Comparison of ENCODE assay signal across 8 mouse cellular contexts in the genomic region with DNA sequence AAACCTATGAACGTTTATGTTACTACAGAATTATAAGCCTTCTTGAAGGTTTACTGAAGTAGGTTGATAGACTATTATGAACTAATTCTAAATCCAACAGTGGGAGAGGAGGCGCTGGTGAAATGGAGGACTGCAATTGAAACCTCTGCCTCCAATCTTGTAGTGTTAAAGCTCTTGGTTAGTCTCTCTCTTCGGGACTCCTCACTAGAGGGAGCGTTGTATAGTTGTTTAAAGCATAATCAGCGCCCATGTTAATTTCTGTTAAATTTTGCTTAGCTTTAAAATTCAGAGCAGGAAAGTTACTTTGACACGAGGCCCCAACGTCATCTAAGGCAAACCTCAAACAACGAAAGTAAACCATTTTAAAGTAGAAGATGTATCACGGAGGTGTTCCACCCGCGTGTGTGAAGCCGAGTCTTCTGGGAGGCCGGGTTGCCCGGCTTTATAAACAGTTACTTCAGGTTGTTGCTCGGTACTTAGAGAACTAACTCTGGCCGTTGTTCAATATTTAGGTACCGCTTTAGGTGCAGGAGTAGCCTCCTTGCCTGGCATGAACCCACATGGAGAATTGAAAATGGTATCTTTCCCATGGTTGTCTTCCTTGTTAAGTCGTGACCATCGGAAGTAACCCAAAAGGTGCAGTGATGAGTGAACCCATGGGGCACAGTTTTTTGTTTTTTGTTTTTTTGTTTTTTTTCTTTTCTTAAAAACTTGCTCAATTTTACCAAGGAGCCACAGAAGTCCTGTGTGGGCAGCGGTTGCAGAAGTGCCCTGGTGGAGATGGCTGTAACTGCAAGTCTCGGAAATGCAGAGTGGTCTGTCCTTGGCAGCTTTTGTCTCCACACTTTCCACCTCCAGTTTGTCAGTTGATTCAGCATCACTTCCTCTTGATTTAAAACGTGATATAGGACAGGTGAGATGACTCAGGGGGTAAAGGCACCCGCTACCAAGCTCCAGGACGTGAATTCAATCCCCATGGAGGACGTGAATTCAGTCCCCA. TPM values are rescaled to one million over a fixed set of nuclear protein-coding genes. Genes with fewer than 3 reads are reported as not detected.
A peak's percentile ranks its signal among the peaks of the same experiment; 100 is the strongest.
DNase-seq lines count a peak whose midpoint lies in the region; ATAC-seq lines count a peak whose summit lies in the region.

No protein-coding gene starts in this region.

- no peaks in the 10 kb centered on the region for H3K27me3 ChIP-seq in heart, embryonic 12.5 days (replicated peaks)
- H3K27me3 ChIP-seq in forebrain, embryonic 15.5 days: no peaks in the 10 kb centered on the region
- peaks cover 17% of the 10 kb centered on the region; the same call in 1 of the 2 replicates for H3K27me3 ChIP-seq in liver, embryonic 13.5 days

- 80% methylated on average over 25 of the region's 25 CpGs for WGBS in heart, embryonic 12.5 days
- 79% methylated on average over 25 of the region's 25 CpGs for WGBS in forebrain, embryonic 15.5 days
- 64% methylated on average over 25 of the region's 25 CpGs for WGBS in liver, embryonic 13.5 days (ENCODE audit: insufficient replicate concordance)

- no peak overlapping the region for H3K27ac ChIP-seq in heart, embryonic 12.5 days (ENCODE audit: poor library complexity, severe bottlenecking)
- no peak overlapping the region for H3K27ac ChIP-seq in forebrain, embryonic 15.5 days (replicated peaks)
- no peak overlapping the region for H3K27ac ChIP-seq in liver, embryonic 13.5 days

- peaks cover 54% of the 10 kb centered on the region for H3K4me1 ChIP-seq in heart, embryonic 12.5 days (replicated peaks)
- H3K4me1 ChIP-seq in forebrain, embryonic 15.5 days: peaks cover 36% of the 10 kb centered on the region
- H3K4me1 ChIP-seq in liver, embryonic 13.5 days (replicated peaks): peaks cover 61% of the 10 kb centered on the region

- peak overlapping the region; percentile 31 for H3K4me2 ChIP-seq in heart, embryonic 12.5 days
- H3K4me2 ChIP-seq in forebrain, embryonic 15.5 days (replicated peaks): peak overlapping the region; percentile 63; the same call in 1 of the 2 replicates
- peak overlapping the region; percentile 94 for H3K4me2 ChIP-seq in liver, embryonic 13.5 days

- no peak for ATAC-seq in heart, embryonic 12.5 days (ENCODE audit: insufficient number of reproducible peaks, low FRiP score)
- no peak for ATAC-seq in forebrain, embryonic 15.5 days (replicated peaks)
- ATAC-seq in liver, embryonic 13.5 days (ENCODE audit: low read depth): no peak

- 0 out of 2 replicates have a peak, but pooled peaks cover 2% of the 10 kb centered on the region for H3K36me3 ChIP-seq in heart, embryonic 12.5 days
- no peaks in the 10 kb centered on the region for H3K36me3 ChIP-seq in forebrain, embryonic 15.5 days
- H3K36me3 ChIP-seq in liver, embryonic 13.5 days: no peaks in the 10 kb centered on the region

- peak overlapping the region; percentile 71; the same call in 1 of the 2 replicates for H3K4me3 ChIP-seq in heart, embryonic 12.5 days
- H3K4me3 ChIP-seq in forebrain, embryonic 15.5 days: 0 out of 2 replicates have a peak overlapping the region, but pooled peaks have one; percentile 60
- peak overlapping the region; percentile 72 for H3K4me3 ChIP-seq in liver, embryonic 13.5 days (replicated peaks)

- H3K9ac ChIP-seq in heart, embryonic 12.5 days: no peak overlapping the region
- H3K9ac ChIP-seq in forebrain, embryonic 15.5 days (replicated peaks): no peak overlapping the region
- no peak overlapping the region for H3K9ac ChIP-seq in liver, embryonic 13.5 days

- DNase-seq in heart, adult 9 months (ENCODE audit: low spot score in 2 of 2): no peak
- DNase-seq in MEL-GATA-1-ER (ENCODE audit: extremely low read depth, low read depth): peak; percentile 85
- DNase-seq in liver, embryonic 13.5 days: no peak
- DNase-seq in retina, embryonic 14.5 days (ENCODE audit: low spot score): peak; percentile 59
- DNase-seq in frontal cortex, postnatal 36 days (ENCODE audit: low spot score in 2 of 2): no peak
- DNase-seq in layer of hippocampus, postnatal 25 days (ENCODE audit: extremely low spot score in 1 of 2, low spot score in 1 of 2): no peak

- H3K9me3 ChIP-seq in heart, embryonic 12.5 days (replicated peaks): no peaks in the 10 kb centered on the region
- H3K9me3 ChIP-seq in forebrain, embryonic 15.5 days: no peaks in the 10 kb centered on the region
- no peaks in the 10 kb centered on the region for H3K9me3 ChIP-seq in liver, embryonic 13.5 days (replicated peaks)

RNA-seq across cellular contexts. Expression of a gene that starts 1.9 kb away (rescaled TPM):
- polyA plus RNA-seq in heart, embryonic 12.5 days (2016; fragmentation: Nextera tagmentation; extraction: Ambion mirVana): 45.7 and 49.5 TPM in 2 replicates
- 22.1 and 22.4 TPM in 2 replicates for polyA plus RNA-seq in forebrain, embryonic 15.5 days (2015; fragmentation: Nextera tagmentation; extraction: Ambion mirVana)
- polyA plus RNA-seq in liver, embryonic 13.5 days (2015; fragmentation: Nextera tagmentation; extraction: Ambion mirVana): 7.8 and 10.6 TPM in 2 replicates
- 10 to 100 TPM; 20.7 to 23.9 TPM for total RNA-seq in layer of hippocampus, postnatal 25 days (2021)

Comparison
In these comparisons a context has a peak if more than half of its experiments do, and no peak if none do; other contexts are left out.
1. H3K4me2 ChIP-seq: peak in every context shown above with its lines; median percentile 94 in liver, embryonic 13.5 days; 63 in forebrain, embryonic 15.5 days; 31 in heart, embryonic 12.5 days.
2. DNase-seq: peak in MEL-GATA-1-ER (single experiment) and retina, embryonic 14.5 days (single experiment); none in heart, adult 9 months (0 of 2), liver, embryonic 13.5 days (single experiment), frontal cortex, postnatal 36 days (0 of 2) and layer of hippocampus, postnatal 25 days (0 of 2).
3. Peak in every context shown above with its lines, with median percentiles within 50 percentile points of each other: H3K4me3 ChIP-seq.